Mouse (Mus musculus) liver, postnatal 0 days (tissue): ENCODE measurements around the gene Fndc8. TPM values are rescaled to one million over a fixed set of nuclear protein-coding genes. Genes with fewer than 3 reads are reported as not detected.
A peak's percentile ranks its signal among the peaks of the same experiment; 100 is the strongest.
"Not testable (repeated sequence)": the region's sequence is repeated elsewhere in the genome, so short reads cannot be mapped to it uniquely, and the experiment has no call there.

Source experiments
- ATAC-seq: fragments of 200-750 bp; cut with Nextera tagmentation; 2 replicates; pipeline ENCODE4 v1.8.0; 2017; ENCODE audit warnings: mild to moderate bottlenecking, moderate library complexity
- DNase-seq: peaks from one replicate; pipeline ENCODE4 v3.0.0-alpha.2; 2016
- H3K27ac ChIP-seq: fragments of 300-500 bp; sonication (generic); 2 replicates; pipeline ENCODE4 v1.5.1; 2014; ENCODE audit warnings: antibody characterized with exemption, moderate library complexity, mild to moderate bottlenecking, low read depth
- H3K27me3 ChIP-seq: fragments of 300-500 bp; sonication (generic); 2 replicates; pipeline ENCODE4 v1.6.1; 2014; ENCODE audit warnings: low read length, control low read depth, mixed read lengths; ENCODE audit not compliant: insufficient read depth
- H3K36me3 ChIP-seq: fragments of 300-500 bp; sonication (generic); replicated peaks from 2 replicates; pipeline ENCODE4 v1.6.1; 2014; ENCODE audit warnings: mild to moderate bottlenecking, control low read depth, low read length, moderate library complexity, mixed read lengths; ENCODE audit not compliant: insufficient read depth
- H3K4me1 ChIP-seq: fragments of 300-500 bp; sonication (generic); 2 replicates; pipeline ENCODE4 v1.6.1; 2014; ENCODE audit warnings: antibody characterized with exemption, mild to moderate bottlenecking, control low read depth; ENCODE audit not compliant: insufficient read depth
- H3K4me2 ChIP-seq: fragments of 300-500 bp; sonication (generic); 2 replicates; pipeline ENCODE4 v1.6.1; 2014; ENCODE audit warnings: low read depth, mild to moderate bottlenecking, low read length, moderate library complexity, mixed read lengths
- H3K4me3 ChIP-seq: fragments of 300-500 bp; sonication (generic); 2 replicates; pipeline ENCODE4 v1.5.1; 2014; ENCODE audit warnings: low read depth, low read length
- H3K9ac ChIP-seq: fragments of 300-500 bp; sonication (generic); replicated peaks from 2 replicates; pipeline ENCODE4 v1.6.1; 2014; ENCODE audit warnings: mild to moderate bottlenecking, moderate library complexity
- H3K9me3 ChIP-seq: fragments of 300-500 bp; sonication (generic); 2 replicates; pipeline ENCODE4 v1.6.1; 2016; ENCODE audit warnings: mild to moderate bottlenecking, control low read depth, low read length, mixed read lengths
- CTCF ChIP-seq: sonication (generic); IDR thresholded peaks from 2 replicates; pipeline ENCODE4 v1.5.1; 2016; ENCODE audit warnings: antibody characterized with exemption, low read depth
- EP300 ChIP-seq: IDR thresholded peaks from 2 replicates; pipeline ENCODE4 v1.6.1; 2016; ENCODE audit warnings: antibody characterized with exemption, low read depth, mild to moderate bottlenecking
- WGBS: fragments of 180-500 bp; shearing (Covaris S2); extraction: QIAGEN DNeasy Blood & Tissue Kit; methylation state at CpG from one replicate; pipeline ENCODE4 v1.1.7; 2014; ENCODE audit not compliant: insufficient replicate concordance; 5-methylcytosine and 5-hydroxymethylcytosine counted together
- polyA plus RNA-seq: library from polyadenylated mRNA; unstranded; fragments of >200 nt; fragmentation: Nextera tagmentation; extraction: Ambion mirVana; gene quantifications from 2 replicates; pipeline ENCODE4 v1.2.1, GENCODE M21; 2015

Gene Fndc8
- polyA plus RNA-seq, 1 experiment from 2014 or later, result 0.28 TPM

GRCm38 (mm10) chr11:82914711-82915352 lies 22.9 kb downstream of the Fndc8 start:
- Histone ChIP-seq H3K4me2 (peak overlapping the region; percentile 48; the same call in 1 of the 2 replicates), H3K27me3 (0 out of 2 replicates have a peak, but pooled peaks cover 7% of the 10 kb centered on the region), H3K9ac (no peak overlapping the region), H3K36me3 (no peaks in the 10 kb centered on the region), H3K27ac (no peak overlapping the region), H3K4me1 (no peaks in the 10 kb centered on the region), H3K4me3 (no peak overlapping the region), H3K9me3 (no peaks in the 10 kb centered on the region)
- 8% methylated on average over 16 of the region's 16 CpGs for WGBS
- TF ChIP-seq CTCF, result peak; percentile 99
- TF ChIP-seq EP300, result no peak
- ATAC-seq, result peak; percentile 51; the same call in 1 of the 2 replicates
- DNase-seq, result peak; percentile 84

GRCm38 (mm10) chr11:82920768-82921167 lies 28.8 kb downstream of the Fndc8 start:
- TF ChIP-seq EP300 (no peak), CTCF (no peak)
- DNase-seq (no peak), ATAC-seq (peak; percentile 33; the same call in 1 of the 2 replicates)
- Histone ChIP-seq H3K9me3 (no peaks in the 10 kb centered on the region), H3K4me3 (no peak overlapping the region), H3K4me1 (no peaks in the 10 kb centered on the region), H3K4me2 (no peak overlapping the region), H3K9ac (no peak overlapping the region), H3K36me3 (no peaks in the 10 kb centered on the region), H3K27ac (no peak overlapping the region), H3K27me3 (peaks cover 15% of the 10 kb centered on the region; the same call in 1 of the 2 replicates)
- 48% methylated on average over 10 of the region's 10 CpGs for WGBS

- H3K36me3 ChIP-seq, result no peaks in the 10 kb centered on the region
- peaks cover 15% of the 10 kb centered on the region; the same call in 1 of the 2 replicates for H3K27me3 ChIP-seq
- no peak overlapping the region for H3K9ac ChIP-seq
- no peaks in the 10 kb centered on the region for H3K4me1 ChIP-seq
- 68% methylated on average over 4 of the region's 4 CpGs for WGBS
- DNase-seq (no peak), ATAC-seq (no peak)
- no peak overlapping the region for H3K4me3 ChIP-seq
- H3K9me3 ChIP-seq, result no peaks in the 10 kb centered on the region
- H3K4me2 ChIP-seq, result no peak overlapping the region
- H3K27ac ChIP-seq, result no peak overlapping the region
- TF ChIP-seq CTCF (no peak), EP300 (no peak)
Measured at GRCm38 (mm10) chr11:82921691-82922090, 29.8 kb downstream of the Fndc8 start.

GRCm38 (mm10) chr11:82923910-82924309 lies 32.0 kb downstream of the Fndc8 start:
- H3K27me3 ChIP-seq, result peaks cover 16% of the 10 kb centered on the region; the same call in 1 of the 2 replicates
- not testable (repeated sequence) for DNase-seq, ATAC-seq, H3K36me3 ChIP-seq, H3K4me2 ChIP-seq, H3K4me1 ChIP-seq, H3K4me3 ChIP-seq, H3K9ac ChIP-seq, H3K9me3 ChIP-seq, H3K27ac ChIP-seq
- WGBS, result 77% methylated on average over 6 of the region's 6 CpGs

- Histone ChIP-seq H3K4me3 (no peak overlapping the region), H3K4me1 (peaks cover 2% of the 10 kb centered on the region; the same call in 1 of the 2 replicates), H3K9ac (no peak overlapping the region), H3K27ac (no peak overlapping the region), H3K4me2 (no peak overlapping the region), H3K36me3 (no peaks in the 10 kb centered on the region), H3K9me3 (no peaks in the 10 kb centered on the region), H3K27me3 (peaks cover 50% of the 10 kb centered on the region)
- whole genome bisulfite sequencing, result 44% methylated on average over 20 of the region's 20 CpGs
- DNase-seq (no peak), ATAC-seq (no peak)
- TF ChIP-seq CTCF, result no peak
- no peak for TF ChIP-seq EP300
Measured at GRCm38 (mm10) chr11:82928897-82929632, 37.1 kb downstream of the Fndc8 start.

GRCm38 (mm10) chr11:82929633-82929950 lies 37.7 kb downstream of the Fndc8 start:
- ATAC-seq (no peak), DNase-seq (no peak)
- peaks cover 56% of the 10 kb centered on the region for H3K27me3 ChIP-seq
- WGBS, result 36% methylated on average over 3 of the region's 3 CpGs
- H3K9me3 ChIP-seq, result no peaks in the 10 kb centered on the region
- H3K9ac ChIP-seq, result no peak overlapping the region
- no peak overlapping the region for H3K4me2 ChIP-seq
- no peak overlapping the region for H3K27ac ChIP-seq
- TF ChIP-seq CTCF, result no peak
- no peak for TF ChIP-seq EP300
- no peaks in the 10 kb centered on the region for H3K36me3 ChIP-seq
- H3K4me3 ChIP-seq, result no peak overlapping the region
- peaks cover 2% of the 10 kb centered on the region; the same call in 1 of the 2 replicates for H3K4me1 ChIP-seq

- Histone ChIP-seq H3K27me3 (peaks cover 56% of the 10 kb centered on the region), H3K4me3 (peak overlapping the region; percentile 49), H3K9ac (0 out of 2 replicates have a peak overlapping the region, but pooled peaks have one; percentile 26), H3K4me2 (peak overlapping the region; percentile 70)
- not testable (repeated sequence) for H3K9me3 ChIP-seq, H3K4me1 ChIP-seq, H3K27ac ChIP-seq, H3K36me3 ChIP-seq, ATAC-seq, DNase-seq
- 2% methylated on average over 75 of the region's 85 CpGs for whole genome bisulfite sequencing
Measured at GRCm38 (mm10) chr11:82930391-82930955, 38.5 kb downstream of the Fndc8 start.

- Histone ChIP-seq H3K27me3 (peaks cover 63% of the 10 kb centered on the region), H3K4me3 (peak overlapping the region; percentile 49), H3K27ac (peak overlapping the region; percentile 55), H3K9ac (peak overlapping the region; percentile 46; the same call in 1 of the 2 replicates), H3K4me2 (peak overlapping the region; percentile 70)
- WGBS, result 4% methylated on average over 44 of the region's 63 CpGs
- H3K9me3 ChIP-seq, DNase-seq, ATAC-seq, H3K4me1 ChIP-seq, H3K36me3 ChIP-seq: not testable (repeated sequence)
Measured at GRCm38 (mm10) chr11:82931161-82931560, 39.2 kb downstream of the Fndc8 start.
